Mouse (Mus musculus) liver, postnatal 0 days (tissue): ENCODE results near the gene C3. TPM values are rescaled to one million over a fixed set of nuclear protein-coding genes. Genes with fewer than 3 reads are reported as not detected.

ENCODE experiments used
- ATAC-seq: fragments of 200-750 bp; cut with Nextera tagmentation; 2 replicates; pipeline ENCODE4 v1.8.0; 2017; ENCODE audit warnings: mild to moderate bottlenecking, moderate library complexity
- DNase-seq: peaks from one replicate; pipeline ENCODE4 v3.0.0-alpha.2; 2016
- H3K27ac ChIP-seq: fragments of 300-500 bp; sonication (generic); 2 replicates; pipeline ENCODE4 v1.5.1; 2014; ENCODE audit warnings: antibody characterized with exemption, moderate library complexity, mild to moderate bottlenecking, low read depth
- H3K27me3 ChIP-seq: fragments of 300-500 bp; sonication (generic); 2 replicates; pipeline ENCODE4 v1.6.1; 2014; ENCODE audit warnings: low read length, control low read depth, mixed read lengths; ENCODE audit not compliant: insufficient read depth
- H3K36me3 ChIP-seq: fragments of 300-500 bp; sonication (generic); replicated peaks from 2 replicates; pipeline ENCODE4 v1.6.1; 2014; ENCODE audit warnings: mild to moderate bottlenecking, control low read depth, low read length, moderate library complexity, mixed read lengths; ENCODE audit not compliant: insufficient read depth
- H3K4me1 ChIP-seq: fragments of 300-500 bp; sonication (generic); 2 replicates; pipeline ENCODE4 v1.6.1; 2014; ENCODE audit warnings: antibody characterized with exemption, mild to moderate bottlenecking, control low read depth; ENCODE audit not compliant: insufficient read depth
- H3K4me2 ChIP-seq: fragments of 300-500 bp; sonication (generic); 2 replicates; pipeline ENCODE4 v1.6.1; 2014; ENCODE audit warnings: low read depth, mild to moderate bottlenecking, low read length, moderate library complexity, mixed read lengths
- H3K4me3 ChIP-seq: fragments of 300-500 bp; sonication (generic); 2 replicates; pipeline ENCODE4 v1.5.1; 2014; ENCODE audit warnings: low read depth, low read length
- H3K9ac ChIP-seq: fragments of 300-500 bp; sonication (generic); replicated peaks from 2 replicates; pipeline ENCODE4 v1.6.1; 2014; ENCODE audit warnings: mild to moderate bottlenecking, moderate library complexity
- H3K9me3 ChIP-seq: fragments of 300-500 bp; sonication (generic); 2 replicates; pipeline ENCODE4 v1.6.1; 2016; ENCODE audit warnings: mild to moderate bottlenecking, control low read depth, low read length, mixed read lengths
- CTCF ChIP-seq: sonication (generic); IDR thresholded peaks from 2 replicates; pipeline ENCODE4 v1.5.1; 2016; ENCODE audit warnings: antibody characterized with exemption, low read depth
- EP300 ChIP-seq: IDR thresholded peaks from 2 replicates; pipeline ENCODE4 v1.6.1; 2016; ENCODE audit warnings: antibody characterized with exemption, low read depth, mild to moderate bottlenecking
- WGBS: fragments of 180-500 bp; shearing (Covaris S2); extraction: QIAGEN DNeasy Blood & Tissue Kit; methylation state at CpG from one replicate; pipeline ENCODE4 v1.1.7; 2014; ENCODE audit not compliant: insufficient replicate concordance; 5-methylcytosine and 5-hydroxymethylcytosine counted together
- polyA plus RNA-seq: library from polyadenylated mRNA; unstranded; fragments of >200 nt; fragmentation: Nextera tagmentation; extraction: Ambion mirVana; gene quantifications from 2 replicates; pipeline ENCODE4 v1.2.1, GENCODE M21; 2015

The C3 gene
- polyA plus RNA-seq, 1 experiment from 2014 or later, result 1,364 TPM

DNA sequence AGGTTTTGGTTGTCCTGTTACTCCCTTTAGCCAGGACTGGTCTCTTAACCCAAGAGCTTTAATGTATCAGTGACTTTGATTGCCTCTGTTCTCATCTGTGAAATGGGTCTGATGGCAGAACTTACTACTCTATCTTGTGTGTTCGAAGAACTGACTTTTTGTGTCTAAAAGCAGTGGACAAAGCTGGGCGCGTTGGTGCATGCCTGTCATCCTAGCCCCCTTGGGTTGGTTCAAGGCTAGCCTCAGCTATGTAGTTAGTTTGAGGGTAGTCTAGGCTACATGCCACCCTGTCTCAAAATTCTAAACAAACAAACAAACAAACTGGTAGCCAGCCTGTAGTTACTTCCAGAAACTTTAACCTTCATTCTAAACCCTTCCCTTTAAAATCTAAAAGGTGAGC, 23.5 kb upstream of the C3 start:
- no peak for TF ChIP-seq CTCF
- TF ChIP-seq EP300, result no peak
- H3K27ac ChIP-seq, result no peak overlapping the region
- no peaks in the 10 kb centered on the region for H3K9me3 ChIP-seq
- ATAC-seq, result no peak
- peaks cover 22% of the 10 kb centered on the region for H3K36me3 ChIP-seq
- H3K9ac ChIP-seq, result no peak overlapping the region
- H3K4me2 ChIP-seq, result no peak overlapping the region
- no peaks in the 10 kb centered on the region for H3K27me3 ChIP-seq
- WGBS, result 88% methylated on average over 3 of the region's 3 CpGs
- H3K4me3 ChIP-seq, result no peak overlapping the region
- no peak for DNase-seq
- peaks cover 21% of the 10 kb centered on the region for H3K4me1 ChIP-seq

DNA sequence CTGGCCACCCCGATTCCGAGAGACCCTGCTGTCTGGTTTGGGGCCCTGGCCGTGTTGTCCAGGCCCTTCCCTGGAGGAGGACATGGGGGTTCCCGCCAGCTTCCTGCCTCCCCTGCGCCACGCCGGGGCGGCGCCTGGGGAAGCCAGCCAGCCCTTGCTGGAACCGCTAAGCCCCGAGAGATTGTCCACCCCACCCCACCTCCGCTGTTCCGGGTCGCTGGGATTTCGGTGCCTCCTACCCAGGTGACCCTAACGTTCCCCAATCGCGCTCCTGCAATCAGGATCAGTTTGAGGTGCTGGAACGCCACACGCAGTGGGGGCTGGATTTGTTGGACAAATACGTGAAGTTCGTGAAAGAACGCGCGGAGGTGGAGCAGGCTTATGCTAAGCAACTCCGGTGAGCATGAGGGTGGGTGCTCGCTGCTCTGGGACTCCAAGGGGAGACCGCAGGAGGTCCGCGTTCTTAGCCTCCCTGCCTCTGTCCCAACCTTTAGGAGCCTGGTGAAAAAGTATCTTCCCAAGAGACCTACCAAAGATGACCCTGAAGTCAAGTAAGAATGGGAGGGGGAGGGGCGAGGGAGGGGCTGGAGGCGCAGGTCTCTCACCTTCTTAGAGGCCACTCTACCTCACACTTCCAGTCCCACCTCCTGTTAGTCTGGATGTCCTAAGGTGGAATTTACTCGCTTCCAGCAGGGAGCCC, 22.7 kb upstream of the C3 start:
- Histone ChIP-seq H3K4me3 (peak overlapping the region; percentile 90), H3K9me3 (no peaks in the 10 kb centered on the region), H3K4me1 (peaks cover 27% of the 10 kb centered on the region), H3K9ac (peak overlapping the region; percentile 17), H3K27ac (no peak overlapping the region), H3K36me3 (peaks cover 18% of the 10 kb centered on the region), H3K27me3 (no peaks in the 10 kb centered on the region), H3K4me2 (peak overlapping the region; percentile 98)
- no peak for ATAC-seq
- no peak for TF ChIP-seq EP300
- TF ChIP-seq CTCF, result no peak
- WGBS, result 6% methylated on average over 33 of the region's 33 CpGs
- peak; percentile 42 for DNase-seq

DNA sequence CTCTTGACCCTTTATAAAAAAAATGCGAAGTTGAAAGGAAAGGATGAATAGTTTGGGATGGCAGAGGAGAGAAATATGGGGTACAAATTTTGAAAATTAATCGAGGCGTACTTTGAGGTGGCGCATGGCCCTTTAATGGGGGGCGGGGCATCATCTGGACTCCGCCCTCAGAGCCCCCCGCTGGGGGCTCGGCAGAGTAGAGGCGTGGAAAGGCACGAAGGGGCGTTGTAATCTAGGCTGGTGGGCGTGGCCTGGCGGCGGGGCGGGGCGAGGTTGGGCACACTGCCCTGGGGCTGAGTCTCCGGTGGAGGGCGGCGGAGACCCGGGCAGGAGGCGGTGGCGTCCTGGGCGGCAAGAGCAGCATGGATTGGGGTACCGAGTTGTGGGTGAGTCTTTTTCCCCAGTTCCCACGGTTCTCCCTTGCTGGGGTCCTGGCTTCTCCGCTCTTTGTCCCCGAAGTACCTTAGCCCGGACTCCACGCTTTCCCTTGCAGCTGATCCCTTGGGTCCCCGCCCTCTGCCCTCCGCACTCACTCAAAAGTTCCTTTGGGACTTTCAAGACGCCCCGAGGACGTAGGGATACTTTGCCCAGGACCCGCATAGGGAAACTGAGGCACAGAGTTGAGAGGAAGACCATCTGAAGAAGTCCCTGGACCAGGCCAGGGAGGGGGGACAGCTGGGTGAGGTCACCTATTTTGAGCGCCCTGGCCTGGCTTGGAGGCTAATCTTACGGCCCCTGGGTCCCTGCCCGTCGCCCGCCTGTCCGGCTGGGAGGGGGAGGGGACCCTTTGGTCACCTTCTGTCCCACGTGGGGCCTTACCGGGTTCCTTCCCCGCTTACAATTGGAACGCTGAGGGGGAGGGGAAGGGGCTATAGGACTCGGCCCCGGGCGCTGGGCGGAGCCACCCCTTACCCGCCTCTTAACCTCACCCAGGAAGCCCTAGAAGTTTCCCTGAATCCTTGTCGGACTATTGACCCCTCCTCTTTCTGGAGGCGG, 21.5 kb upstream of the C3 start, which contains the start of gene Trip10:
Trip10 (plus strand) TSS at position 270 of the 996 bp plus-strand sequence.
- peak; percentile 53 for ATAC-seq
- Histone ChIP-seq H3K27ac (peak within 1 kb of the TSS; percentile 86), H3K36me3 (peaks cover 9% of the 10 kb centered on the region; the same call in 1 of the 2 replicates), H3K4me1 (peaks cover 29% of the 10 kb centered on the region), H3K4me3 (peak within 1 kb of the TSS; percentile 90), H3K9ac (peak within 1 kb of the TSS; percentile 76), H3K4me2 (peak within 1 kb of the TSS; percentile 98), H3K9me3 (no peaks in the 10 kb centered on the region), H3K27me3 (no peaks in the 10 kb centered on the region)
- peak; percentile 96 for DNase-seq
- under 1% methylated on average over 49 of the region's 52 CpGs for WGBS
- no peak for TF ChIP-seq EP300
- peak; percentile 53 for TF ChIP-seq CTCF

DNA sequence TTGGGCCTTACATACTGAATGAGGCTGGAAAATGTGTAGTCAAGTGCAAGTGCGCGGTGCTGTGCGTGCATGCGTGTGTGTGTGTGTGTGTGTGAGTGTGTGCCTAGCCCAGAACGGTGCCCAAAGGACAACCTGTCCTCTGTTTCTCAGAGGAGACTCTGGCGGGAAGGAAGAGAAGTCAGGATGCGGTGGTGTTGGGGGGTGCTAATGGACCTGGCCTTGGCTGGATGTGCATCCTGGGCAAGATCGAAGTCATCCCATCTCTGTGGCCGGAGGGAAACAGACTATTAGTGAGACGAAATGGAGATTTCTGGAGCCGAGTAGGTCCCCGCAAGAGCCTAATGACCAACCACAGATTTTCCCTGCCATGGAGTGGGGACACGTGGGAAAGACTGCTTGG, 20.8 kb upstream of the C3 start:
- DNase-seq (no peak), ATAC-seq (no peak)
- Histone ChIP-seq H3K4me1 (peaks cover 29% of the 10 kb centered on the region), H3K36me3 (peaks cover 3% of the 10 kb centered on the region; the same call in 1 of the 2 replicates), H3K4me3 (peak overlapping the region; percentile 90), H3K9me3 (no peaks in the 10 kb centered on the region), H3K27ac (peak overlapping the region; percentile 86), H3K27me3 (no peaks in the 10 kb centered on the region), H3K4me2 (peak overlapping the region; percentile 98), H3K9ac (peak overlapping the region; percentile 58; the same call in 1 of the 2 replicates)
- TF ChIP-seq EP300 (no peak), CTCF (no peak)
- 8% methylated on average over 13 of the region's 13 CpGs for WGBS

DNA sequence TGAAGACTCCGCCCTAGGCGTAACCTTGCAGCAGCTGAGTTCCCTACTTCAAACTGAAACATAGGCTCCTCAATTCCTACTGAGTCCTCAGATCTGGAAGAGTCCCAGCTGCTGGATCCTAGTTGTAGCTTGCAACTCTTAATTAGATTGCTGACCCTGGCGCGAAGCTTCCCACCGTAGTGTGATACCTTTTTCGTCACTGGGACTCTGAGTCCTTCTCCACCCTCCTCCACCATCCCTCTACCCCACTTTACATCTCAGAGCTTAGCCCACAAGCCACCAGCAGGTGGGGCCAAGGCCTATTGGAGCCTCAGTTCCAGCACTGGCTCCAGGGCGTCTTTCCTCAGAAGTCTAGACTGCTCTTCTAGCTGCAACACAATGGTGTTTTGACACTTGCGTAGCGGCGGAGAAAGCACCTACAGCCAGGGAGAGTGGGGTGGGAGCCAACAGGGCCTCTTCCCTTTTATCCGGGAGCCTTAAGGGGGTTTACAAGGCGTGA, 20.3 kb upstream of the C3 start, which contains the start of gene Gpr108:
Gpr108 (minus strand) TSS at position 246 of the 499 bp plus-strand sequence.
- peaks cover 29% of the 10 kb centered on the region for H3K4me1 ChIP-seq
- peak within 1 kb of the TSS; percentile 86 for H3K27ac ChIP-seq
- H3K36me3 ChIP-seq, result no peaks in the 10 kb centered on the region; the same call in 1 of the 2 replicates
- DNase-seq, result peak; percentile 85
- TF ChIP-seq EP300 (no peak), CTCF (peak; percentile 91)
- peak within 1 kb of the TSS; percentile 90 for H3K4me3 ChIP-seq
- no peaks in the 10 kb centered on the region for H3K27me3 ChIP-seq
- peak; percentile 58 for ATAC-seq
- peak within 1 kb of the TSS; percentile 98 for H3K4me2 ChIP-seq
- no peaks in the 10 kb centered on the region for H3K9me3 ChIP-seq
- H3K9ac ChIP-seq, result peak within 1 kb of the TSS; percentile 78
- 1% methylated on average over 12 of the region's 12 CpGs for WGBS
